Mouse (Mus musculus) granulocyte monocyte progenitor cell, adult 5-6 weeks (primary cell): ENCODE measurements around the gene Atp8b5. TPM values are rescaled to one million over a fixed set of nuclear protein-coding genes. Genes with fewer than 3 reads are reported as not detected.

Source experiments
- ATAC-seq: replicated peaks from 2 replicates; pipeline ENCODE4 v1.8.0; 2016; ENCODE audit warnings: mild to moderate bottlenecking, moderate TSS enrichment, inconsistent platforms; ENCODE audit not compliant: poor library complexity, severe bottlenecking
- total RNA-seq, 2 experiments: library from RNA; stranded (forward) in 1 of 2; stranded (reverse) in 1 of 2; fragments of 200-712, 200-1000 nt in 1 of 2; fragments of >200 nt in 1 of 2; fragmentation: Nextera tagmentation in 1 of 2; gene quantifications; 2 replicates each; pipeline ENCODE4 v1.2.3; 2014 to 2017

Gene Atp8b5
- total RNA-seq, 2 experiments from 2014 or later, result 0.05 TPM; not detected in 1

GRCm38 (mm10) chr4:43309696-43310338, 42.9 kb downstream of the Atp8b5 start:
- ATAC-seq, result no peak

GRCm38 (mm10) chr4:43321536-43321935, 54.6 kb downstream of the Atp8b5 start:
- no peak for ATAC-seq

GRCm38 (mm10) chr4:43322336-43322735, 55.4 kb downstream of the Atp8b5 start:
- ATAC-seq, result no peak

- no peak for ATAC-seq
Measured at GRCm38 (mm10) chr4:43327118-43327517, 60.2 kb downstream of the Atp8b5 start.

- ATAC-seq, result no peak
Measured at GRCm38 (mm10) chr4:43334771-43335170, 67.8 kb downstream of the Atp8b5 start.

- ATAC-seq, result no peak
Measured at GRCm38 (mm10) chr4:43336176-43336575, 69.2 kb downstream of the Atp8b5 start.

- no peak for ATAC-seq
Measured at GRCm38 (mm10) chr4:43340096-43340804, 73.3 kb downstream of the Atp8b5 start.

- no peak for ATAC-seq
Measured at GRCm38 (mm10) chr4:43341276-43341891, 74.4 kb downstream of the Atp8b5 start.

GRCm38 (mm10) chr4:43342443-43342842, 75.5 kb downstream of the Atp8b5 start:
- no peak for ATAC-seq

GRCm38 (mm10) chr4:43344932-43345331, 78.0 kb downstream of the Atp8b5 start:
- no peak for ATAC-seq

GRCm38 (mm10) chr4:43349206-43349605, 82.2 kb downstream of the Atp8b5 start:
- no peak for ATAC-seq

- ATAC-seq, result no peak
Measured at GRCm38 (mm10) chr4:43350038-43350560, 83.1 kb downstream of the Atp8b5 start.

GRCm38 (mm10) chr4:43353662-43354061, 86.7 kb downstream of the Atp8b5 start:
- no peak for ATAC-seq

GRCm38 (mm10) chr4:43364914-43365560, 98.1 kb downstream of the Atp8b5 start:
- peak; percentile 72 for ATAC-seq

- ATAC-seq, result no peak
Measured at GRCm38 (mm10) chr4:43367295-43367694, 100.3 kb downstream of the Atp8b5 start.

GRCm38 (mm10) chr4:43367787-43368186, 100.8 kb downstream of the Atp8b5 start:
- peak; percentile 53 for ATAC-seq

- no peak for ATAC-seq
Measured at GRCm38 (mm10) chr4:43371406-43371805, 104.4 kb downstream of the Atp8b5 start.

GRCm38 (mm10) chr4:43372155-43372554, 105.2 kb downstream of the Atp8b5 start:
- no peak for ATAC-seq

GRCm38 (mm10) chr4:43374266-43374665, 107.3 kb downstream of the Atp8b5 start:
- no peak for ATAC-seq

- ATAC-seq, result no peak
Measured at GRCm38 (mm10) chr4:43379601-43380000, 112.6 kb downstream of the Atp8b5 start.

GRCm38 (mm10) chr4:43380951-43381350, 114.0 kb downstream of the Atp8b5 start:
- ATAC-seq, result no peak
